Mouse (Mus musculus): ENCODE measurements around the gene Ino80e.
A peak's percentile ranks its signal among the peaks of the same experiment; 100 is the strongest.
"Not testable (repeated sequence)": the region's sequence is repeated elsewhere in the genome, so short reads cannot be mapped to it uniquely, and the experiment has no call there.

Ino80e gene

DNA sequence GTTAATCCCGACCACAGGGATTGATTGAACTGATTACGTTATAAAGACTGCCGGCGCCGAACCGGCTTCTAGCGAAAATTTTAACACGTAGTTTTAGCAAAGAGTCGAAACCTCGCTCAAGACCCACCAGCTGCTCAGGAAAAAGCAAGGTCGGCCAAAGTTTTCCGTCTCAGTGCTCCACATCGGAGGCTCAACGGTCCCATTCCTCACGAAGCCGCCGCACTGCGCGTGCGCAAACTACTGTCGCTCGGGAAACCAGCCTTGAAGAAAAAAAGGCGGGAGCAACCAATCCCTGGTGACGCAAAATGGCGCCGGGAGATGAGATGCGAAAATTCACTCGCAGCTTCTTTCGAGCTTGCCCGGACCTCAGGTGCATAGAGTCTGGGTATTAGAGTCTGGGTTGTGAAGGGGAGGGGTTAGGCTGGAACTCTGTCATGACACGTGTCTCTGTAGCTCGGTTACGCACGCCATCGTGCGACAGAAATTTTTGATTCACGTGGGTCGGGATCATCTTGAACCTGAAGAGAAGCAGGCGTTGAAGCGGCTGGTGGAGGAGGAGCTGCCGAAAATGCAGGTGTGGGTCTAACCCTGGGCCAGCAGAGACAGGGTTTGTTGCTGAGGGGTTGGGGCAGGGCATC, at the start of gene Ino80e:
Gene Ino80e, minus strand, starts transcription at position 231 of the 638 bp plus-strand sequence.
- DNase-seq: peak; percentile 92

DNA sequence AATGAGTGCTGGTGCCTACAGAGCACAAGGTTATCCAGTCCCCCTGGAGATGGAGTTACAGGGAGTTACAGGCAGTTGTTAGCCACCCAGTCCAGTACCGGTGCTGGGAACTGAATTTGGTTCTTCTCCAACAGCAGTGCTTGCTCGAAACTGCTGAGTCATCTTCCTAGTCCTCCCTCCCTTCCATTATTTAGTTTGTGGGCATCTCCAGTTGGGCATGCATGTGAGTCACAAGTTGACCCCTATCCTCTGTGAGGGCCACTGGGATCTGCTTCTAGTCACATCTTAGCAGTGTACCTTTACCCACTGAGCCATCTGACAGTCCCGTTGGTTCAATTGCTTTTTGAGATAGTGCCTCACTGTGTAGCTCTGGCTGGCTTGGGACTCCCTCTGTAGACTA, 43.4 kb upstream of the Ino80e start:
- no peak for DNase-seq

DNA sequence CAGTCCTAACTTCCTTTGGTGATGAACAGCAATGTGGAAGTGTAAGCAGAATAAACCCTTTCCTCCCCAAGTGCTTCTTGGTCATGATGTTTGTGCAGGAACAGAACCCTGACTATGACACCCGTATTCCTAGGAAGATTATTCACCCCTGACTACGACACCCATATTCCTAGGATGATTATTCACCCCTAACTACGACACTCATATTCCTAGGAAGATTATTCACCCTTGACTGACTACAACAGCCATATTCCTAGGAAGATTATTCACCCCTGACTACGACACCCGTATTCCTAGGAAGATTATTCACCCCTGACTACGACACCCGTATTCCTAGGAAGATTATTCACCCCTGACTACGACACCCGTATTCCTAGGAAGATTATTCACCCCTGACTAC, 37.6 kb upstream of the Ino80e start:
- DNase-seq: not testable (repeated sequence)

DNA sequence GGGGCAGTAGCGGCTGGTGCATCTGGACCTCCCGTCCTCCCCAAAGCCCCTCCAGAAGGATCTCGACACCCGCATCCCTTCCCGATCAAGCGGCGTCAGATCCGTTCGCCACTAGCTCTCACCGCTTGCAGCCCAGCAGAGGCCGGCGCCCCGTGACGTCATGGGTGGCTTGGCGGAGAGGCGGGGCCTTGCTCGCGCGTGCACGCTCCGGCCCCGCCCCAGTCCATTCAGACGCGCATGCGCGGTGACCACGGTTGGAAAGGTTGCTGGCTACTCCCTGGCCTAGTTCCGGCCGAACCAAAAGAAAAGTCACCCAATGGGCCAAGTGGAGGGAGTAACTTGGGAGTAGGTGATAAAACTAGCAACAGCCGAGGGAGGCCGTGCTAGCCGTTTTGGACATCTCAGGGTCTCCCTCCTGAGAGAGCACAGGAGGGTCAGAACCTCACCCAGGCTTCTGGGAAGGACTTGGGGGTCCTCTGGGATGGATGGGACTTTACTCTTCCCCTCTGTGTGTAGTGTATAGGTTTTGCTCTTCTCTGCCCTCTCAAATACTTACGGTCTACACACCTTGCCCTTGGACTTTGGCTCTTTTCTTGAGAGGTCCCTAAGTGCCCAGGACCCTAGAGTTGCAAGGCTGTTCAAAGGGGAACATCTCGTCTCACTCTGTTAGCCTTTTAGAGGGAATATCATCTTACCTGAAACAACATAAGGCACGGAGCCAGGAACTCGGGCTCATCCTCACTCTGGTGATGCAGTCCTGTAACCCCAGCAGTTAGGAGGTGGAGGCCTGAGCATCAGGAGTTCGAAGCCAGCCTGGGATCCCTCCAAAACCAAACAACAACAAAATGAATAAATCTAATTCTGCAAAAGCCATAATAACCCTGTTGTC, 36.2 kb upstream of the Ino80e start:
- DNase-seq: peak; percentile 94

DNA sequence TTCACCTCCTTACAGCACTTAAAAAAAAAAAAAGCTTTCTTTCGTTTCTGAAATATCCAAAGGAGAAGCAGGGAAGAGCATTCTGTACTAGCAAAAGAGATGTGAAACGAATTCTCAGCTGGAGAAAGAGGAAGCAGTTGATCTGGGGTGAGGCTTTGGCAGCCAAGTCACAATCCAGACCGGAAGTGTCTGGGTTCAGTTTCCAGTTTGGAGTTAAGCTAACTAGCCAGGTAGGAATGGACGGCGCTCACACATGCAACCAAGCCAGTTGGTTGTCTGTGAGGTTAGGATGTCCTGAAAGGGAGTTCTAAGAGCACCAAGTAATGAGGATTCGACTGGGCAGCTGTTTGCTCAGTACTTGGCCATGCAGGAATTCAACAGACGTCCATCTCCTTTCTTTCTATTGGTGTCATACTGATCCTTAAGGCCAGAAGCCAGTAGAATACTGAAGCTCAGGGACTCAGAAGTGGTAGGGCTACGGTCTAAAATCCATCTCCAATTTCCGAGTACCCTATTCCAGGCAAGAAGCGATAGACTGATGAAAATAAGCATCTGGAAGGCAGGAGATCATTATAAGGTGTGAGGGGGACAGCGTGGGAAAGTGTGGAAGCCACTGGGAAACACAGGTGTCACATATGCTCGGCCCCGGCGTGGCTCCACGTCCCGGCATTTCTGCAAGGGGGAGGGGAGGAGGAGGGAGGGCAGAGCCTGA, 35.4 kb upstream of the Ino80e start:
- peak; percentile 27 for DNase-seq

DNA sequence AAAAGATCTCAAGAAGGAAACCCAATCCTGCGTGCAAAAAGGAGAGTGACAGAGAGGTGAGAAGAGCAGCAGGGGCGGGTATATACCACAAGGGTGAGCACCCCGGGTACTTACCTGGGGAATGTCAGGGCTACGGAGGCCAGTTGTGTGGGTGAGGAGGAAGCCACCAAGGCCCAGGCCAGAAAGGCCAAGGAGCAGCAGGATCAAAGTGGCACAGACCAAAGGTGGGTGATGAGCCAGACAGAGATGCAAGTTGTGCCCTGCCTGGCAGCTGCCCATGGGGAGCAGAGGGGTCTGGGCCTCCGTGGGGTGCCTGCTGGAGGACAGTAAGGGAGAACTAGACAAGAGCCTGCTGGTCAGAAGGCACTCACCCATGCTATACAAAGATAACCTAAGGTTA, 34.7 kb upstream of the Ino80e start:
- DNase-seq: no peak

DNA sequence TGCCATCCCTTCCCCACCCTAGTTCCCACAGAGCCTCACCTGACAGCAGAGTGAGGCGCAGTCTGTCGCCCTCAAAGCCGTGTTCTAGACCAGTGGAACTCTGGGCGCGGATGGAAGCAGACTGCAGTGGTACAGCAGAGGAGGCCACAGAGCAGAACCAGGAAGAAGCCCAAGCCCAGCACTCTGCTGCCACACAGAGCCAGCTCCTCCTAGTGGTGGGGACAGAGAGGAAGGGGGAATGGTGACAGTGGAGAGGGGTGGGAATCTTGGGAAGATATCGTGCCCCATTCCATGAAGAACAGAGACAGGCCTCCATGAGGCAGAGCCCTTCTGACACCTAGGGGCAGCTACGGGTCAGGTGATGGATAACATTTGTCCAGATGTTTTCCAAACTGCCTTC, 26.7 kb upstream of the Ino80e start:
- DNase-seq: peak; percentile 40

DNA sequence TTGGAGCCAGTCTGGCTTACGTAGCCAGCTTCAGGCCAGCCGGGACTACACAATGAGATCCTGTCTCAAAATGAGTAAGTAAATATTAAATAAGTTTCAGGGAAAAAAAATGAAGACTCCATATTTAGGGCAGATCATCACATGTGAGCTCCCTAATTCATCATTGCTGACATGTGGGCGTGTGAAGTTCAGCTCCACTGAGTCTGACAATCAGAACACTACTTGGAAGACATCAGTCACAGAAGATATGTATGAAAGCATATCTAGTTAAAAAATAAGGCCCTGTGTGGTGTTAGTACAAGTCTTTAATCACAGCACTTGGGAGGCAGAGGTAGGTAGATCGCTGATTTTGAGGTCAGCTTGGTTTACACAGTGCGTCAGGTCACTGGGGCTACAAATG, 25.1 kb upstream of the Ino80e start:
- DNase-seq: no peak

DNA sequence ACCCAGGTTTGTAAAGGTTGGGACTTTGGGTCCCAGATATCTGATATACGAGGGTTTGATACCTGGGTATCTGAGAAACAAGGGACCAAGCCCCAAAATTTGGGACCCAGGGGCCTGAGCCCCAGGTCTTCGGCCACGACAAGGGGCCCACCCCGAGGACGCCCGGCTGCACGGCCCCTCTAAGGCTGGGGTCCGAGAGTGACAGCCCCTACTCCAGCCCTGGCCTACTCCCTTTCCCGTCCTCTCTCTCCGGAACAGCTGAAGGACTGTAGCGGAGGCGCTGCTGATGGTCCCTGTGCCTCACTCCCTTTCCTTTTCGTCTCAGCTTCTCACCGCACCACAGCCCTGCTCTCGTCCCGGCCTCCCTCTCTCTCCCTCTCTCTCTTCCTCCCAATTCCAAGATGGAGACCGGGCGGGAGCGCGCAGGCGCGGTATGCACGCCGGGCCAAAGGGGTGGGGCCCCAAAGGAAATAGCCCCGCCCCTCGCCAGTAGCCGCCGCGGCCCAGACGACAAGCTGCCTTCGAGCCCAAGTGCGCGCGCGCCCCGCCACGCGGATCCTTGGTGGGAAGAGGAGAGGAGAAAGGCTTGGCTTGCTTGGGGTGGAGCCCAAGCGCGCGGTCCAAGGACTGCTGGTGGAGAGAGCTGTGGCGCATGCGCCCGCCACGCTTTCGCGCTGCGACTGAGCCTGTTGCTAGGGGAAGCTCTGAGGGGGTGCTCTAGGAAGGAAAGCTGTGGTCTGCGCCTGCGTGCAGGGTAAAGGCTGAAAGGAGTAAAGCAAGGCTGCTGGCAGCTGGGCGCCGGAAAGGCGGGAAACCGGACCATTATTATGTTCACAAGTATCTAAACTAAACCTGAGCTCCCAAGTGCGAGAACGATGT, 22.3 kb upstream of the Ino80e start, which contains the start of gene Taok2:
Gene Taok2, minus strand, starts transcription at position 418 of the 879 bp plus-strand sequence.
- peak; percentile 95 for DNase-seq

DNA sequence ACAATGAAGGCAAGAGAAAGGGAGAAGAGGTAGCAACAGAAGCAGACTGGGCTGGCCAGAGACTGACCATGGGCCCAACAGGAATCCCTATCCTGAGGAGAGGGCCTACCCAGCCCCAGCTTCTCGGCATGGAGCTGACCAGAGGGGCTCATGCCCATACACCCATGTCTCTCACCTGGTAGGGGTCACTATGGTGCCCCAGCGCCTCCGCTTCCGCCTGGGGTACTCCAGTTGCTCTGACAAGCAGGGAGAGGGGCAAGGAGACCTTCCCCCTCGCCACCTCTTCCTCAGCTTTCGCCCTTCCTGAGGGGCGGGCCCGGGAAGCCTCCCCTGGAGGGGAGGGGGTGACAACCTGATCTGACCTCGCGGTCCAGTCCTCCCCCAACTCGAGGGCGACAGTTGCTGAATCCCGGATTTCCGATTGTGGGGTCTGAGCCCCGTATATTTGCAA, 21.6 kb upstream of the Ino80e start:
- peak; percentile 54 for DNase-seq

DNA sequence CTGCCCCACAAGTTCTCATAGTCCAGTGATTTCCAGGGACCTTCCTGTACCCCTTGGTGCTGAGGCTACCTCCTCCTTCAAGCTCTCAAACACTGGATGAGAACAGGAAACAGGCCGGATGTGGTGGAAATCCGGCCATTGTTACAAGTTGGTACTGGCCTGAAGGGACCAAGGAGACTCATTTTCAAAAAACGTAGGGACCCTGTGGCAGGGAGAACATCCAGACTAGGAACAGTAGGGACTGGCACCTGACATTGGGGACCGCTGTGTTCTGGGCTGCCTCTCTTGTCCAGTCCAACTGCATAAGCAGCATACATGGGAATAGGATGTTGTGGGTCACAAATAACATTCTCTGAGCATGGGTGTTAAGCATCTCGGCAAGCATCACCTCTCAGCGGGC, 18.9 kb upstream of the Ino80e start:
- no peak for DNase-seq

DNA sequence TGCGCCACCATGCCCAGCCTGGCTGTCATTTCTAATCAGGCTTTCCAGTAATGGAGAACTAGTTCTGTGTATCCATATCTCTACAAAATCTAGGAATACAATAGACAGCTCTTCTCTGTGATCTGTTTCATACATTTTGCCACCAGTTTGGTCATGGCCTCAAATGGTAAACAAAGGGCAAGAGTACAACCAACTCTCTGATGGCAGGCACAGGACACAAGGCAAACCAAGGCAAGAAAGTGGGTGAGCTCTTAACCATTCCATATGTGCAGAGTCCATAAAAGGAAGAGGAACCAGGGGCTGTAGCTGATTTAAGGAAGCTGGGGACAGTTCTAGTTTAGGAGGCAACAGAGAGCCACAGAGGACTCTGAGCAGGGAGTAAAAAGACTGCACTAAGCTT, 15.1 kb upstream of the Ino80e start:
- DNase-seq: no peak

DNA sequence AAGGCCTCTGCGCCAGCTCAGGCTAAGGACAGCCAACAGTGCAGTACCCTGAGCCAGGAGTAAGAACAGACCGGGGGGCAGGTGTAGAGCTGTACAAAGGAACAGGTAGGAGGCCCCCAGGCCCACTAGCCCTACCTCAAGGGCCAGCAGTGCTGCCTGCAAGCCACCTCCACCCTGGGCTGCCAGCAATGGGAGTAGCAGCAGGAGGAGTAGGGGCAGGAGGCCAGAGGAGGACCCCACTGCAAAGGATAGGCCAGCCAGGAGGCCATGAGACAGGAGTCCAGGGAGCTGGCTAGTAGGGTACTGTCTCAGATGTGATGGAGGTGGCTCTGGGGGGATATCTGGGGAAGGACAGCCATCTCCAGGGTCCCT, 8.3 kb upstream of the Ino80e start:
- DNase-seq: no peak

DNA sequence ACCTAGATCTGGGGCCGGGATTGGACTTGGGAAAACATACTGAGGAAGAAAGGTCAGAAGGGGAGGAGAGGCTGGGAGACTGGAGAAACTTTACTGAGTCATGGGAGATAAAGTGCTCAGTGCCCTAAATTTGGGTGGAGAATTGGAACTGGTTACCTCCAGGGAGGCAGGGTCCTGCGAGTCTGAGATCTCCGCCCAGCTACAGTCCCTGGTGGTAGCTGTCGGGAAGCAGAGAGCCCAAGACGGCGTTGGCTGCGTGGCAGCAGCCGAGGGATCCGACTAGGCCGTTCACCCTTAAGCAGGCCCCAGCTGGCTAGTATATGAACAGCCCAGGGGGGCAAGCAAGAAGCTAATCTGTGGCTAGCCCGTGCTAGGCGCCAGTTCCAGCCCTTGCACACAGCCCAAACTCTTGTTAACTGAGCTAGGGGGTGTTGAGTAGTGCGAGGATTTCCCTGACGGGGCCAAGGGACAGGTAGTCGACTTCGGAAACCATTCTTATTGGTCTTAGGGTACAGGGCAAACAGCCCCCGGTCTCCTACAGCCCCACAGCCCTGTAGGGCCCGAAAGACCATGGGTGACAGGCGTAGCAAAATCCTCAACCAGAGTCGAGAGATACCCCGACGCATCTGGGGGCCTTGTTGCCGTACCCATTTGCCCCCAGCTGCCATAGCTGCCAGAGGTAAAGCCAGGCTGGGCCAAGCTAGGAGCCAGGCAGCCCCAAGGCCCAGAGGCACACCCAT, 7.8 kb upstream of the Ino80e start:
- no peak for DNase-seq

DNA sequence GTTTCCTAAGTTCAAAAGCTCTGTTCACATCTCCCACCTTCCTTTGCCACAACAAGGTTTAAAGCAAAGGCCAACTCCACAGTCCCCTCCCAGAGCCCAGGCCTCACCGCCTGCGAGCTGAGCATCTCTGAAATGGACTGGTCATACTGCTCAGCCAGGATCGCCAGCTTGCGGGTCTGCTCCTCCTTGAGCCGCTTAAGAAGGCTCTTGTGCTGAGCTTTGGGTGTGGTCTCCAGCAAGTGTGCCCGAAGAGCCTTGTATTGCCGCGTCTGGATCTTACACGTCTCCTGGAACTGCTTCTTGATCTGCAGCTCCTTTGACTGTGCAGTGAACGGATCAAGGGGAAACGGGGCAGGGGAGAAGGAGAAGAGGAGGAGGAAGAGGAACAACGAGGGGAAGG, 5.8 kb upstream of the Ino80e start:
- no peak for DNase-seq

DNA sequence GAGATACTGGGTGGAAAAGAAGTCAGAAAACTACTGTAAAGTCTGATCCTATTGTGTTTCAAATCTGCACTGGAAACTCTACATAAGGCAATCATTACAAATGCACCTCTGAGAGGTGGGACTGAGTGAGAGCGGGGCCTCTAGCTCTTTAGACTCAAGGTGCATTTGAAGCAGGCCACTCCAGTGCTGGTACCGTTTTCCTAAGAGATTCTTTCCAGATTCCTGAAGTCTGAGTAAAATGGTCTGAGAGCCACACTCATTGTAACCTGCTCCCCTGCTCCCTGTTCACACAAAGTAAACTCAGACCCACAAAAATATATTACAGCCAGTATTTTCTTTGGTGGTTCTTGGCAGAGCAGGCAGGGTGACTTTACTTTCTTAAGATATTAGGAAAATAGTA, 5.4 kb upstream of the Ino80e start:
- DNase-seq: no peak

DNA sequence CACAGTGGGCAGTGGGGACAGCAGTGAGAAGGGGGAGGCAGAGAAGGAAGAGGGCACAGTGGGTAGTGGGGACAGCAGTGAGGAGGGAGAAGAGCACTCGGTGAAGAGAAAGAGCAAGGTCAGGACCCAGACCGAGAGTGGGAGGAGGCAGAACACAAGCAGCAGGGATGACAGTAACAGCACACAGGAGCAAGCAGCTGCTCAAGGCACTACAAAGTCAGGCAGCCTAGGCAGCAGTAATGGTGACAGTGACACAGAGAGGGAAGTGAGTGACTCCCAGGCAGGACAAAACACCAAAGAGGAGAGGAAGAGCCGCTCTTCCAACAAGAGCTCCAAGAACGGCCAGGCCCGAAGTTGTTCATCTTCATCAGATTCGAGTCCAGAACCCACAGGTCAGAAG, 1.6 kb upstream of the Ino80e start:
- no peak for DNase-seq

DNA sequence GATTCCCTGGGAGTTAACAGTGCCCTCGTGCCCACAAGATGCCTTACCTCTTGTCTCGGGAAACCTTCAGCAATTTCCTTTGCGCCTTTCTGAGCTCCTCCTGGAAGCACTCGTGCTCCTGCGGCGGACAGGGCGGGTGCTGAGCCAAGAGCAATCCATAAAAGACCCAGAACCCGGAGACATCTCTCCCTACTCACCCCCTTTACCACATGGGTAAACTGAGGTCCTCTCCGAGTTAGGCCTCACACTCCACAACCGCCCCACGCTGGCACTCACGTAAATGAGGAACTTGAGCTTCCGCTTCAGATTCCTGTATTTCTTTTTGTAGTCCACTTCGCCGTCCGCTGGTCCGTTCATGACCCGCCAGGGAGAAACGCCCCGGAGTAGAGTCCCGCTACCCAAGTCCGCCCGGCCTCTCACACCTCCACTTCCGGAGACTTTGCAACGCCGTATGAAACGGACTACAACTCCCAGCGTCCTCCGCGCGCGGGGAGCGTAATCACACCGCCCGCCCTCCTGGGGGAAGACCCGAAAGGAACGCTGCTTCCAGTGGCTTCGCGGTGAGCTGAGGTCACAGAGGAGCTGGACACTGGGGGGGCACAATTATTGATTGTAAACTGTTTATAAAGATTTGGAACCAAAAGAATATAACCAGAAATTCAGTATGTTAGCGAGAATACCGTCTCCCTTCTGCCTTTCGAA, 597 bp downstream of the Ino80e start, which contains the start of gene Hirip3:
Gene Hirip3, plus strand, starts transcription at position 544 of the 702 bp plus-strand sequence.
- peak; percentile 95 for DNase-seq

DNA sequence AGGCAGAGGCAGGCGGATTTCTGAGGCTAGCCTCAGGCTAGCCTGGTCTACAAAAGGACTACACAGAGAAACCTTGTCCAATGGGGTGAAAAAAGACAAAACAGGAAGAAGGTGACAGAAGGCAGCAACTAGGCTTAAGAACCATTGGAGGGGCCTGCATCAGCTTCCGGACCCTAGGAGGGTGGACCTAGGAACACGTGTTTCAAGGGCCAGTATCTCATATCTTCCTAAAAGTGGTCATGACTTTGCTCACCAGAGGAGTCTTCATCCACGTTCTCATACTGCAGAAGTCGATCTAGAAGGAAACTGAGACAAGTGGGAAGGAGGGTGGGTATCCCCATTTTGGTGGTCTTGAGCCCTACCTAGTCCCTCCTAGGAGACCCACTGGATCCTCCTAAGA, 1.2 kb downstream of the Ino80e start:
- DNase-seq: no peak

DNA sequence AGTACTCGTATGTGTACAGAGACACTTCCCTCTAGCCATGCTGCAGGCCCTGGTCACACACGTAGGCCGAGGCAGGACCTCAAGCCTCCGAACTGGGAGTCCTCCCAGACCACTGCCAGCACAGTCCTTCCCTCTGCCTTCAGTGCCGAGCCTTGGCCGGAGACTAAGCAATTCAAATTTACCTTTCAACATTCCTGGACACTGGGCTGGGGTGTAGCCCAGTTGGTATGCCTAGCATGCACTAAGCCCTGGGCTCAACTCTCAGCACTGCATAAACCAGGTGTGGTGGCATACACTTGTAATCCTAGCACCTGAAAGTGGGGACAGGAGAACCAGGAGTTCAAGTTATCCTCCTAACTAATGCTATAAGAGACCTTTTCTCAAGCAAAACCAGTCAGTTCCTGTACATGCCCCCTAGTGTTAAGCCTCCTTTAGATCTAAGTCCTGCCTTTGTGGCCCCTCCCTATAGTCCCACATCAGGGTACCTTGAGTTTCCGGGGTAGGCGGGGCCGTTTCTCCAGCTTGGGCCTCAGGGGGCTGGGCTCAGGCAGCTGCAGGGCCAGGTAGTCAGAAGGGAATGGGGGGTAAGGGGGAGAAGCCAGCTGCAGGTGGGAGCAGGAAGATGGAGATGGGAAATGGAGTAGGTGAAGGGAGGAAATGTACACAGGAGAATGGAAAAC, 5.3 kb downstream of the Ino80e start:
- DNase-seq: peak; percentile 69

DNA sequence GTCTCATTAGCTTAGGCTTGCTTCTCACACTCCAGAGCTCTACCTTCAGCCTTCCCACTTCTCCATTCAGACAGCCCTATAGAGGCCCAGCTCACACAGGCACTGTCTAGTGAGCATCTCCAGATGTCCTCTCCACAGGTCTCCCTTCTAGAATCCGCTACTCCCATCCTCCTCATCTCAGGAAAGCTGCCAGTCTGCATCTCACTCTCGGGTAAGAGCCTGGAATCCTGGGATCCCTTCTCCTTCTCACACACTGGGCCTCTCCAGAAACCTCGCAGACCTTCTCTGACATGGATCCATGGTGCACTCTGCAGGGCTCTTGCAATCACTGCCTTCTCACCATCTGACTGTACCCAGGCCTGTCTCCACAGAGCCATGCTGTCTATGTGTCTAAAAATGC, 6.5 kb downstream of the Ino80e start:
- DNase-seq: no peak

Measured in thymus, postnatal 25 days (tissue).